11 mouse cellular contexts compared by ENCODE assay signal in the genomic region with DNA sequence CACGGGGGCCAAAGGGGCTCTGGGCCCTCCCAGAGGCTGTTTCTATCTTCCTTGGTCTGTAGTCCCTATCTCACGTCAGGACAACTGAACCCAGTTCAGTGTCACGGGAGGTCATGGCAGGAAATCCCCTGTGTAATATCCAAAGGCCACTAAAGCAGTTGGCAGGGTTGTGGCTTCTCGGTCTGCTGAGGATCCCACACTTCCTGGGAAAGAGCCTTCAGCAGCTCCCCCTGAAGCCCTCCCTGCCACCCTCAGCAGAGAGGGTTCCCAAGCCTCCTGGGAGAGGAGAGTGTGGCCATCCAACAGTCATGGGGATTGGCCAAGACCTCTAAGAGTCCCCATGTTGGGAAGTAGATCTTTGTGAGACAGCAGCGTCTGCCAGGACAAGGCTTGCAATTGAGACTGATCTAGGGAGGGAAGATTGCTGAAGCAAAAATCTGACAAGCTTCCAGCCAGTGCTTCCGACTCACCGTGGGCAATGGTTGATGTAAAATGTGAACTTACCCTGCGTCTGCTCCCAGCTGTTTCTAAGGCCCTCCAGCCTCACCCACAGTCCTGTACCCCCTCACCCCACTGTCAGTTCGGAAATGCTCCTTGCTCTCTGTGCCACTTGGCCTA.
DNase-seq lines count a peak whose midpoint lies in the region; ATAC-seq and TF ChIP-seq lines count a peak whose summit lies in the region.
"Had no signal": no experiment of that assay in that cellular context is flagged by ENCODE, and none has a peak within 500 bp of the region (broad histone marks: within the 10 kb centered on the region; RNA-seq: fewer than 3 reads in every experiment).

No protein-coding gene starts in this region.

- peak overlapping the region; percentile 61 for H3K27ac ChIP-seq in layer of hippocampus, adult 2 months
- H3K27ac ChIP-seq: embryonic facial prominence, embryonic 12.5 days; lung, embryonic 15.5 days had no signal

- no peak for TF ChIP-seq CTCF in layer of hippocampus, adult 2 months (conservative IDR thresholded peaks at IDR 0.05)

- H3K4me3 ChIP-seq in layer of hippocampus, adult 2 months = no peak overlapping the region
- H3K4me3 ChIP-seq: embryonic facial prominence, embryonic 12.5 days; lung, embryonic 15.5 days had no signal

- peak; percentile 16; the same call in 1 of the 2 replicates for ATAC-seq in frontal cortex, adult (ENCODE audit: low TSS enrichment)
- 0 out of 2 replicates have a peak, but pooled peaks have one; percentile 1 for ATAC-seq in megakaryocyte-erythroid progenitor cell, adult 5-6 weeks (replicated peaks; ENCODE audit: low FRiP score, low TSS enrichment, poor library complexity, severe bottlenecking)
- ATAC-seq: intestine, embryonic 16.5 days had no signal

- DNase-seq in frontal cortex, postnatal 36 days (ENCODE audit: low spot score in 2 of 2) = no peak
- DNase-seq in layer of hippocampus, adult 2 months (ENCODE audit: low spot score in 2 of 2) = no peak
- DNase-seq in layer of hippocampus, postnatal 14 days (ENCODE audit: low spot score in 2 of 2) = no peak
- DNase-seq in adipocyte (ENCODE audit: low spot score) = peak; percentile 70
- DNase-seq in lung, postnatal 14 days = no peak
- DNase-seq: kidney, postnatal 14 days had no signal
